Mouse (Mus musculus) spleen, postnatal 14 days (tissue): ENCODE measurements around the gene Ppp1r13b.

ENCODE experiments used
- DNase-seq, 2 experiments: peaks; one replicate each; pipeline ENCODE4 v3.0.0; 2021 to 2022; ENCODE audit warnings: low spot score in 2 of 2

Ppp1r13b gene

DNA sequence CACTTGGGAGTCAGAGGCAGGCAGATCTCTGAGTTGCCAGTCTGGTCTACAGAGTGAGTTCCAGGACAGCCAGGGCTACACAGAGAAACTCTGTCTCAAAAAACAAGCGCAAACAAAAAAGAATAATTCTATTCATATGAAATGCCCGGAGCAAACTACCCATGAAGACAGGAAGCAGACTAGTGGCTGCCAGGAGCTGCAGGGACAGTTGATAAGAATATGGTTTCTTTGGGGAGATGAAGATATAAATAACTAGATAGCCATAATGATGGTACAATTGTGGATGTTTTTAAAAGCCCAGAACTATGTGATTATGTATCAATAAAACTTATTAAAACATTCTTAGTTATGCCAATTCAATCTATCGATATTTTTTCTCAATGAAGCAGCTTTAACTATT, 25.9 kb downstream of the Ppp1r13b start:
- no peak for DNase-seq

DNA sequence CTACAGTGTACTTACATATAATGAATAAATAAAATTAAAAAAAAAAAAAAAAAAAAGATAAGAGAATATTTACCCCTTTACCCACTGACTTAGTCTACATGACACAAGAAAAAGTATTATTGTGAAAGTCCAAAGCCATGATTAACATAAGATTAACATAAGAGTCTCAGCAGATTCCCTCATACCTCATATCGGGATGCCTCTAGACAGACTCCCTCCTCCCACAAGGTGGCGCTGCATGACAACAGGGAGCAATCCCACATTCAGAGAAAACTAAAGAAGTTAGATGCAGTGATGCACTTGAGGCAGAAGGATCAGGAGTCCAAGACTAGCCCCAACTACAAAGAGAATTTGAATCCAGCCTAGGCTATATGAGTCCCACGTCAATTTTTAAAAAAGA, 29.7 kb downstream of the Ppp1r13b start:
- DNase-seq: peak; percentile 62 to 84

DNA sequence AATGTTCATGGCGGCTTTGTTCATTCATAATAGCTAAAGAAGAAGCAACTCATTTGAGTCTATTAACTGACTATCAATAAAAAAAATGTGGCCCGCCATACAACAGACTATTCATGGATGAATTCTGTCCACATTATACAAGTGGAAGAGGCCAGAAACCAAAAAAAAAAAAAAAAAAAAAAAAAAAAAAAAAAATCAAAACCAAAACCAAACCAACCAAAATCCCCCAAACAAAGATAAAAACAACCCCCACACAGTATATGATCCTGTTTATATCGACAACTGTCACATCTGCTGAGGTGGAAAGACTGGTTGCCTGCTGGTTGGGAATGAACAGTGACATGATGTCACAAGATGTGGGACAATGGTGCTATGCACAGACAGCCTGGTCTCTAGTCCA, 32.4 kb downstream of the Ppp1r13b start:
- DNase-seq: no peak

DNA sequence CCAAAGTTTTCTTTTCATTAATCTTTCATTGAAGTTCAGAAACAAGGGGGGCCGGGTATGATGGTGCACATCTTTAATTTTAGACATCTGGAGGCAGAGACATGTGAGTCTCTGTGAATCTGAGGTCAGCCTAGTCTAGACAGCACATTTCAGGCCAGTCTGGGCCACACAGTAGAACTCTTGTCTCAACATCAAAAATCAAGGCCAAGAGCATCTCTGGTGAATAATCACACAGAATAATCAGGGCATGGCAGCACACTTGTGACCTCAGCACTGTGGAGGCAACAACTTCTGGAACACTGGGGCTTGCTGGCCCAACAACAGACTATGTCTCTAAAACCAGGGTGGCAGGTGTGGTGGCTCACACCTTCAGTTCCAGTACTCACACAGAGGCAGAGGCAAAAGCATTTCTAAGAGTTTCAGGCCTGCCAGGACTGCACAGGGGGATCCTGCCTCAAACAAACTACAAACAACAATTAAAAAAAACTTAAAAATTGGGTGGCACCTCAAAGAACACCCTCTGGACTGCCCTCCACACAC, 33.2 kb downstream of the Ppp1r13b start:
- no peak for DNase-seq

DNA sequence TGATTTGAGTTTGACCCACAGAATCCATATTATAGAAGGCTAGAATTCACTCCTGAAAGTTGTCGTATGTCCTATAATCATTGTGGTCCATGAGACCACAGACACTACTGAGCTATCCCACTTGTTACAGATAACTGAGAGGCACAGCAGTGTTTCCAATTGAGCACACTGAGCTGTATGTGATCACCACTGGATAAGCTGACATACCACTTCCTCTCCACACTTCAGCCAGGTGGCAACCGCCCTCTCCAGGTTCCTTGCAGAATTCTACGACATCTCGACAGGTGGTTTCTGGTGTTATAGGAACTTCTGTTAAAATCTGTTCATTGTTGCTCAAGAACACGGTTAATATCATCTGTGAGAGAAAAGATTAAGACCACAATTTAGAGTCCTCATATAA, 35.8 kb downstream of the Ppp1r13b start:
- no peak for DNase-seq

DNA sequence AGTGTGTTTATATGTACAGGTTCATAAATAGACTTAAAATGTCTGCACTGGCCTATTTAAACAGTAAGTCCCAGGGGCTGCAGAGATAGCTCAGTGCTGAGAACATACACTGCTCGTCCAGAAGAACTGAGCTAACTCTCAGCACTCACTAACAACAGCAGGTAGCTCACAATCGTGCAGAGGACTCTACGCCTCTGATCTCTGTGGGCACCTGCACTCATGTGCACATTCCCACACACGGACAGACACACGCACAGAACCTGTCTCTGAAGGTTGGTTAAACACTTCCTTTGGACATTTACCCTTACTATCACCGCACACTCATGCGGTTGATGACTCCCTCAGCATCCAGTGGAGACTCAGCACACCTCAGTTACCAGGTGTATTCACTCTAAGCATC, 37.1 kb downstream of the Ppp1r13b start:
- DNase-seq: no peak

DNA sequence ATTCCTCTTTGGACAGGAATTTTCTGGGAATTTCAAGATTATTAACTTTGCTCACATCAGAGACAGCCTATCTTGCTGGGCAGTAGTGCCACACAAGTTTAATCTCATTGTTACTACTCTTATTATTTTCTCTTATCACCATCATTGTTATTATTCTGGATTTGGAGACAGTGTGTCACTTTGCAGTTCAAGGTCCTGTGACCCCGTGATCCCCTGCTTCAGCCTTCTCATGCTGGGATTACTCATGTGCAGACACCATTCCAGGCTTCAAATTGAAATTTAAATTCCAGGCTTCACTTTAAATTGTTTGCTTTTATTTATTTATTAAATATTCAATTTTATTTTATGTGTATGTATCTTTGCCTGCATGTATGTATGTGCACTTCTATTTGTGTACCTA, 38.1 kb downstream of the Ppp1r13b start:
- no peak for DNase-seq

DNA sequence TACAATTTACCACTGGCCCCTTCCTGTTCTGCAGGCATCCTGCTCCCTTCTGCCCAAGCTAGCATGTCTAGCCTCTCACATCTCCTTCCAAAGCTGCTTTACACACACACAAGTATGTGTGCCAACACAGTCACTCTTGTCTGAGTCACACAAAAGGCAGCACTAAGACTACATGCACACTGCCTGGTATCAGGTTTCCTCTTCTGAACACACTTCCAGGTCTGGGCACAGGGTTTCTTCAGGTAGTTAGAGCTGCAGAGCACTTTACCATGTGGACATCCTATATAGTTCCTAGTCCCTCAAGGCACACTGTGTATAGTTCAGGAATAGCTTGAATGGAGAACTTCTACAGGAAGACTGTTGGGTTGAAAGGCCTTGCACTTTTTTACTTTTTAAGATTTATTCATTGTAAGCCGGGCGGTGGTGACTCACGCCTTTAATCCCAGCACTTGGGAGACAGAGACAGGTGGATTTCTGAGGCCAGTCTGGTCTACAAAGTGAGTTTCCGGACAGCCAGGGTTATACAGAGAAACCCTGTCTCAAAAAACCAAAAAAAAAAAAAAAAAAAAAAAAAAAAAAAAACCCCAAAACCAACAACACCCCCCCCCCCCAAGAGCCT, 43.6 kb downstream of the Ppp1r13b start:
- DNase-seq: no peak

DNA sequence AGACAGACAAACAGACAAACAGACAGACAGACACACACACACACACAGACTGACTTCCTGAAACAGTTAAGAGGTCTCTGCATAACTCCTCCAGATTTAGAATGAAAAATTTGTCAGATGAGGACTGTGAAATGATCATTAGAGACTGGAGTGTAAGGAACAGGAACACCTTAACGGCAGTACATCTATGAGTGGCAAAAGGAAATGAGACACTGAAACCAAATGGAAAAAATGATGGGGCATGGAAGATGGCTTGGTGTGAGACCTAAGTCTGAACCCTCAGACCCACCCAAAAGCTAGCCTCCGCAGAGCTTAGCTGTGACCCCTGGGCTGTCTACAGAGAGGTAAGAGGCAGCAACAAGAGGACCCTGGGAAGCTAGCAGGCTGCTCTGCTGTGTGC, 52.5 kb downstream of the Ppp1r13b start:
- no peak for DNase-seq

DNA sequence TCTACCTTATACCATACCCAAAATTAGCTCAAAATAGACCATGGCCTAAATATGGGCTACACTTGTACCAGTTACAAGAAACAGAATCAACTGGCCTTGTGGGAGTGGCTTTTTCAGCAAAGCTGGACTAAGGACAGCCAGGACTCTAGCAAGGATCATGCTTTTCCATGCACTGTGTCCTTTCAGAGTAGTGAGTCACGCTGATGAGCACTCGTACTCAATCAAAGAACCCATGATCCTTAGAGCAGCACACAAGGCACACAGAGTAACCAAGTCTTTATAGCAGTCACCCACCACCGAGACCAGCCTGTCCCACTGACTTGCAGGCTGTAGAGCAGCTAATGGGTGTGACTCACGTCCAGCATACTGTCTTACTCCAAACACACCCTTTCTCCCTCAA, 54.4 kb downstream of the Ppp1r13b start:
- no peak for DNase-seq

DNA sequence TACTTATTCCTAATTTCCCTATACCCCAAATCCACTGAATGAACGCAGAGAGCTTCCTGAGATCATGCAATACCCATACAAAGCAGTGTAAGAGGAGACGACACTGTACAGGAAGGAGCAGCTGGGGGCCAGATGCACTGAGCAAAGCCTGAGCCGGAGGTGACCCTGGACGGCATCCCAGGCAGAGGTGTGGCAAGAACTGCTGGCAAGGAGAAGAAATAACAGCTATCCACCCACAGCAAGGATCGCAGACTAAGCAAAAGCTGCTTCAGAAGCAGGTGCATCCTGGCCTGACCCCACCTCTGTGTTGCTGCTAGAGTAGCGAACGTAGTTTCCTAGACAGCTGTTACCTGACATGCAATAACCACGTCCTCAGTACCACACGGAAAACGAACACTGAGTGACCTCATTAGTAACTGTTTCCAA, 54.9 kb downstream of the Ppp1r13b start:
- no peak for DNase-seq

DNA sequence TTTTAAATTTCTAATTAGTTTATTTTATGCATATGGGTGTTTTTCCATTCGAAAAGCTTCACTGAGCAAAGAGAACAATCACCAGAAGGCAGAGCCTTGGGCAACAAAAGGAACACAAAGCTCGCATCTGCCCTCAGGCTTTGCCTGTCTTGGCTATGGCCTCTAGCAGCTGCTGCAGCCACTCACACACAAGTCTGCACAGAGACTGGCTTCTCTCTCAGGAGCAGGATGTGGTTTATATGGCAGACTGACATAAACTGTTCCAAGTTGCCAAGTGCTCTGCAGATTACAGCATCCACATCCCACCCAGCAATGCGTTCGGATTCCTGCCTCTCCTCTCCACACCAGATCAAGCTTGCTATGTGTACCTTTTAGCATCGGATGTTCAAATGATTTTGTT, 56.2 kb downstream of the Ppp1r13b start:
- DNase-seq: no peak

DNA sequence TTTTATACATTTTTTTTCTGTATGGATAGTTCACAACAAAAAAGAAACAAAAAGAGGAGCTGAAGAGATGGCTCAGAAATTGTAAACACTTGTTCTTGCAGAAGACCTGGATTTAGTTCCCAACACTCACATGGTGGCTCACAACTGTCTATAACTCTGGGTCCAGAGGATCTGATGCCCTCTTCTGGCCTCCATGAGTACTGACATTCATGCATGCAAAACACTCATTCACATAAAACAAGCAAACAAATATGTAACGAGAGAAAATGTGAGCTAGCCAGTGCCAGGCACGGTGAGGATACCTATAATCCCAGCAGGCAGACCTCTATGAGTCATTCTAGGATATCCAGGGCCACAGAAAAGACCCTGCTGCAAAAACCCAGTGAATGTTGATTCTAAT, 56.7 kb downstream of the Ppp1r13b start:
- DNase-seq: no peak

DNA sequence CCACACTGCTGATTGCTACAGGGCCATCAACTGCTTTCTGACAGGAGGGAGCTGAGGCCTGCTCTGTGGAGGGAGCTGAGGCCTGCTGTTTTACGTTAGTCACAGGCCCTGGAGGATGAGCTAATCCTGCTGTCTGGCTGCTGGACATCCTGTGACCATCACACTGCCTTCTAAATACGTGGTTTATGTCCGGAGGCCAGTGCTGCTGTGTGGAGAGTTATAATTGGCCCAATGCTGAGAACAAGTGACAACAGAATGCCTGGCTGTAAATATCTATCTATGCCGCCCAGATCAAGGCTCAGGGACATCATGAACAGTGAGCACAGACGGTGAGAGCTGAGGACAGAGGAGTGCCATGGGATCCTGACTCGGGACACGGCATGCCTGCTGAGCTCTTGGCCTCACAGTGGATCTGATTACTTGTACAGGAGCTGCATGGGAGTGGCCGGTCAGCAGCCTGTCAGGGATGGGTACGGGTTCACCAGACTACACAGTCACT, 59.6 kb downstream of the Ppp1r13b start:
- DNase-seq: no peak

DNA sequence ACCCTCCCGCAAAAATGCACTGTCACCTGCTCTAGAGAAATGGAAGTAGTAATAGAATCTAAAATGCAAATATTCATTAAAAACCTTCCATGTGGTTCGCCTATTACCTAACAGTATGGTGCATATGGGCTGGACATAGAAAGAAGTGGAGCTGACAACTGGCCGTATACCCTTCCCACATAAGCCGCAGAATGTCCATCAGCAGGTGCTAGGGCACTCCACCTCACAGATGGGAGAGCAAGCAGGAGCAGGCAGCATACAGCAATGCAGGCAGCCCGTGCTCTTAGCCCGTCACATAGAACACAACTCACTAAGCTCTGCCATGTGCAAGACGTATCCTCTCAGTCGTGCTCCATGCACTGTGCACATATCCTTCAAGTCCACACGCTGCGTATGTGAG, 61.1 kb downstream of the Ppp1r13b start:
- DNase-seq: no peak

DNA sequence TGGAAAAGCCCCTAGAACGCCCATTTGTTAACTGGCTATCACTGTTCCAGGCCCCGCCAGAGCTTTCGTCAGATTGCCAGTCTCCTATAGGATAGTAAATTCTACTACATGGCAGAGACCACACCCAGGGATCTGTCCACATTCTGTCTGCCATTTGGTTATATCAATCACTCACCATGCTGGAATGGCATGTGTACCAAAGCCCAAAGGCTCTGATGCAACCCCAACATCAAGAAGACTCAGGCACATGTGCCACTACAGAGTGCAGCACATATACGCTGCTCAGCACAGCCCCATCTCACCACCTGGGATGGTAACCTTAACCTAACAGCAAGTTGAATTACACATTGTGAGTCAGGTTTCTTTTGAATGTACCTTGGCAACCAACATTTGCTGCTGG, 62.0 kb downstream of the Ppp1r13b start:
- no peak for DNase-seq

DNA sequence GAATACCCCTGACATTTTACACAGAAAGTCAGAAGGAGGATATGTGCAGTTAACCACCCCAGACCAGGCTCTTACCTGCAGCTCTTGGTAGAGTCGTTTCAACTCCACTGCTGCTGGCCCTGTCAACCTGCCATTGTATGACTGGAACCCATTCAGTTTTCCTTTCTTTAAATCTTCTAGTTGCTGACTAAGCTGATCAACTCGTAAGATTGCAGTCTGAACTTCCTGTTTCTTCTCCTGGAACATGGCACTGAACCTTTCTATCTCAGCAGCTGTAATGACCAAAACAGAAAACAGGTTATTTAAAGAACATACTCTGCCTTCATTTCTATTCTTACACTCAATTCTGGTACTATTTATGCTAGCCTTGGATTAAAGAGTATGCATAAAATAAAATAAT, 64.4 kb downstream of the Ppp1r13b start:
- no peak for DNase-seq

DNA sequence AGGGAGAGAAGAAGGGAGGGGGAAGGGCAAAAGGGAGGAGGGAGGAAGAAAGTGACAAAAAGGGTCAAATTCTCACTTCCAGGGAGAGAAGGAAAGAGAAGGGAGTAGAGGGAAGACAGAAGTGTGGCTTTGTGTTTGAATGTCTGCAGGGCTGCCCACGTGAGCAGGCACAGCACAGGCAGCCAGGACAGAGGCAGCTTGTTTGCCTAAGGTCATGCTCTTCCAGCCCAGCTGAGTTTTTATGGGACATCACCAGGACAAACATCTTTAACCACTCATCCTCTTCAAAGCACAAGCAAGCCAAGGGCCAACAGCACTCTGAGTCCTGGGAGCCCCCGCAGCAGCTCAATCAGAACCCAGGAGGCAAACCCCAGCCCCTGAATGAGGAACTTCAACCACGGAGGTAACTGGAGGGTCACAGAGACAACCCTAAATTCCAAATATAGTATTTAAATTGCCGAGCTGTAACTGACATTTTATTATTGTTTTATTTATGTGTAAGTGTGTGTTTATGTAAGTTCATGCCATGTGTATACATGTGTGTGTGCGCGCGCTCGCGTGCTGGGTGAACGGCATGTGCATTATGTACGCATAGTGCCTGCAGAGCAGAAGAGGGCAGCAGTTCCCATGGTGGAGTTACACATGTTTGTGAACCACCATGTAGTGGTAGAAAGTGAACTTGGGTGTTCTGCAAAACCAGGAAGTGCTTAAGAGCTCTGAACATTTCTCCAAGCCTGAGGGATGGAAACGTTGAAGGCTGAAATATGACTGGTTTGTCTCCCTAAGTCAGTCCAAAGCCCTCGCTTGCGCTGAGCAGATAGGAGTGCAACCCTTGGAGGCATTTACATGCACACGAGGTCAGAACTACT, 65.1 kb downstream of the Ppp1r13b start:
- DNase-seq: no peak

DNA sequence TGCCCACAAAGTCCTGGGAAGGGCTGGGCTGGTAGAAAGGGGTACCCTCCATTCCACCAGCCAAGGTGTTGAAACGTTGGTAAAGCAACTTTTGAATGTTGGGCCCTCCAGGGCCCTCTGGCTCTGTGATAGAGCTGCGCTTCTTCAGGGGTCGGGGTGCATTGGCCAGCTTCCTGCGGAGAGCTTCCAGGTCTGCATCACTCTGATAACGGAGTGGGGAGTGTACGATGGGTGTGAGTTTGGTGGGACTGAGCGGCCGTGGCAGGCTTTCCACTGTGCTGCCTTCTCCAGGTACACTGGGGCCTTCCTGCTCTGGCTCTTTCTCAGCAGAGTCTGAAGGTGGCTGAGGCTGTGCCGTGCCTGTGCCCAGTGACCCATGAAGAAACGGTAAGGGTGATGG, 74.5 kb downstream of the Ppp1r13b start:
- DNase-seq: no peak

DNA sequence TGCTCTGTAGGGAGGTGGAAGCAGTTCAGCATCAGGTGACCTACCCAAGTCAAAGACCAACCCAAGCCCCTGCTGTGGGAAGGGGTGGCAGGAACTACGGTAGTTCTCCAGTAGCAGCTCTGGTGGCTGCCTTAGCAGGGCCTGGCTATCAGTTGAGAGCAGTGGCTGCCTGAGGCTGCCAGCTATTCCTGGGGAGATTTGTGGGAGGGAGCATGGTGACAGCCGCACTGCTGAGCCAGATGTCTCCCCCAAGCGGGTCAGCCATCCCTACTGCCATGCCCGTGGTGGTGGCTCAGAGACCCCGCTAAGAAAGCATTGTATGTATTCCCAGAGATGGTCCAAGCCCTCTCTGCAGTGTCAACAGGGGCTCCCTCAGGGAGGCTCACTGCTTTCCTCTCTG, 75.3 kb downstream of the Ppp1r13b start:
- DNase-seq: no peak

DNA sequence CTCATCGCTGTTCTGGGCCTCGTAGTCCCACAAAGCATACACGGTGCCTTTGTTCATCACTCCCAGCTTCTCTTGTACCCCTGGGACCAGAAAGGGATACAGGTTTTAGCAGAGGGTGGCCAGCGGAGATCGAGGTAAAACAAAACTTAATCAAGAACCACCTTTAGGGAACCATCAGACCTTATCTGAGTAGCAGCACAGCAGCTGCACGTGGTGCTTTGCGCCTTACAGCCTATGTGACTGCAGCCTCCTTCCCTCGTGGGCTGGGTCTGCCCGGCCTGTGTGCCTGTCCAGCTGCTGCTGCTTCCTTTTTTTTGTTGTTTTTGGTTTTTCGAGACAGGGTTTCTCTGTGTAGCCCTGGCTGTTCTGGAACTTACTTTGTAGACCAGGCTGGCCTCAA, 77.5 kb downstream of the Ppp1r13b start:
- DNase-seq: no peak

DNA sequence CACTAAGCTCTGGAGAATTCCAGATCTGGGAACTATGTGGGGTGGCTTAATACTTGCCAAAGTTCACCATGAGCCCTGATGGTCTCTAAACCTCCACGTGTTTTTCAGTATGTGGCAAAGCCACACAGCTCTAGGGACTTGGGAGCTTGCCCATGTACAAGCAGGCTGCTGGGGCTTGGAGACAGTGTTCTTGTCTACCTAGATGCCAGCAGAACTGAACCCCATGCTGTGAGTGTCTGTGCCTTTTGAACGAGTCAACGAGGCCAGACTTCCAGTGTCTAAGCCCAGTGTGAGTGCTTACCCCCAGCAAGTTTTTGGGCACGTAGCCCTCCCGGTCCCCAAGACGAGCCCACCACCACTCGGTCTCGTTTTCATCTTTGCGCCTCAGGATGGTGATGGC, 78.0 kb downstream of the Ppp1r13b start:
- DNase-seq: no peak

DNA sequence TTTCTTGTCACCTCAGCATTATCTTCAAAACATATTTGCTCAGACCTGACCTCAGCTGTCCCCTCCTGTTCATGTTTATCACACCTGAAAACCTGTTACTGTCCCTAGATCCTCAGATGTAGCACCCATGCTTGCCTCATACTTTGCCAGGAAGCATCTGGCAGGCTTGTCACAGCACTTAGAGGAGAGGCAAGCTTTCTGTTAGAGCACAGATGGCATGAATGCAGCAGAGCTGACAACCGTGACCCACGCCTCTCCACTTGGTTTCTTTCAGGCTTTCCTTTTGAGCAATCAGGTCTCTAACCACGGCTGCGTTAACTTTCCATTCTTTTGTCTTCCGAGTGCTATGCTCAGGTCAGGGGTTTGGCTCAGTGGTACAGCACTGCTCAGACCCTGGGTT, 78.5 kb downstream of the Ppp1r13b start:
- no peak for DNase-seq
